Mouse (Mus musculus): ENCODE measurements at regions not wholly inside any gene's neighbourhood (a gene's known extent, or its start where the extent isn't known, plus 50 kb on each side); places are given as distances from the start of the nearest gene placed in this dataset.

DNA sequence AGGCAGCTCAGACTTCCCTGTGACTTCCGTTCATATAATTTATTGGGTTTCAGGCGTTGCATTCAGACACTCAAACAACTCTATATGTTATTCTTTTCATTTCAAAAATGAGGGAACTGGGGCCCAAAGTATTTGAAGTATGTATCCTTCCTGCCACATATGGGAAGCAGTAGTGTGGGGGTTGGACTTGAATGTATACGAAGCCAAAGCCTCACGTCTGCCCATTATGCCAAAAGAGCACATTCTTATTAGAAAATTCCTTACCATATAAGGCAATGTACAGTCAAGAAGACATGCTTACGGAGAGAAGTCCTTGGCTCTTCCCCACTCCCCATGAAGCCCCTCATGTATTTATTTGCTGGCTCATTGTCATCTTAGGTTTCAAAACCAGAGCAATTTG lies 97.4 kb downstream of the Evx1 start:
- no peak for TF ChIP-seq CTCF (IDR thresholded peaks at IDR 0.05; ENCODE audit: control insufficient read depth, insufficient read depth, insufficient replicate concordance, low read depth, low read length)
- TF ChIP-seq POLR2A (IDR thresholded peaks at IDR 0.05; ENCODE audit: control insufficient read depth, low read depth, low read length), result no peak
